Mouse (Mus musculus): ENCODE measurements at regions not wholly inside any gene's neighbourhood (a gene's known extent, or its start where the extent isn't known, plus 50 kb on each side); places are given as distances from the start of the nearest gene placed in this dataset.

GRCm38 (mm10) chr2:128537425-128537824 is 53.6 kb upstream of the Spdye4c start:
- DNase-seq (ENCODE audit: low spot score) = no peak

GRCm38 (mm10) chr2:128538736-128539135 is 52.3 kb upstream of the Spdye4c start:
- DNase-seq (ENCODE audit: low spot score) = no peak
